Mouse (Mus musculus) stomach, postnatal 0 days (tissue): ENCODE data around the gene Dlx2.

Source experiments
- CTCF ChIP-seq: IDR thresholded peaks from 2 replicates; pipeline ENCODE4 v1.5.1; 2016; ENCODE audit warnings: antibody characterized with exemption, low read depth, mild to moderate bottlenecking, moderate library complexity
- EP300 ChIP-seq: optimal IDR thresholded peaks from 2 replicates; pipeline ENCODE3; 2016; ENCODE audit warnings: antibody characterized with exemption

- no peak for TF ChIP-seq CTCF
- no peak for TF ChIP-seq EP300
These were observed 3.0 kb downstream of the Dlx2 start for GRCm38 (mm10) chr2:71543531-71543930.
